Mouse (Mus musculus): Measurements from ENCODE around the gene Gab2.

Gab2 gene

DNA sequence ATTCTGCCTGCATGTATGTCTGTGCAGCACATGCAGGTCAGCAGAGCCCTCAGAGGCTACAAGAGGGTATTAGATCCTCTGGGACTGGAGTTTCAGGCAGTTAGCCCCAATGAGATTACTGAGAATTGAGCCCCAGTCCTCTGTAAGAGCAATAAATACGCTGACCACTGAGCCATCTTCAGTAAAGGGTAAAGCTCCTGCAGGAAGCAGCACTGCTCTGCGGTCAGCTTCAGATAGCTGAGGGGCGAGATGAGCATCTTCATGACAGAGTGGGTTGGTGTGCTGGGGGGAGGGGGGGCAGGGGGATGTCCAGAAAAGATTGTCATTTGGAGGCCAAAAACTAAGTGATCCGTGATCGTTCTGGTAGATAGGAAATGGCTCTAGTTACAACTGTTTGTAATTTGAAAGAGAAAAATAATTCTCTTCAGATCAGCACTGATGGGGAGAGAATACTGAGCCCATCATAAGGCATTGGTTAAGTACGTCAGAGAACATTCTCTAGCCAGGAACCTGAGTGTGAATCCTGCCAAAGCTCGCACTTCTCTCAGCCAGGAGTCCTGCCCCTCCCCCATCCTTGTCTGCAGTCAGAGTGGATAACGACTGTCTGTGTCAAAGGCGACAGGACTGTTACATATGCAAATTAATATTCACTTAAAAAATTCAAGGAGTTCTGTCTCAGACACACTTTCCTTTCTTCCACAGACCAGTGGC is 264.9 kb downstream of the Gab2 start:
- no peak for DNase-seq (ENCODE audit: low spot score in 2 of 2)

DNA sequence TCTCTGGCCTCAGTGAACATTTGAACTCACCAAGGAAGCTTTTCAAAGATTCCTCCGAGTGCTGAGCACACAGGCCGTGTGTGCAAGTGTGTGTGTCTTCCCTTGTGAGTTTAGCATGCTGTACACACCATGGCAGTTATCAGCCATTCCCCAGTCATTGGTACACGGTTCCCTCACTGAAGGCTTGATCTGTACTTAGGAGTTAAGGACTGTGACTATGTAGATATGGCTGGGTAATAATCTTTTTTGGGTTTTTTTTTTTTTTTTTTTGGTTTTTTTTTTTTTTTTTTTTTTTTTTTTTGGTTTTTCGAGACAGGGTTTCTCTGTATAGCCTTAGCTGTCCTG is 265.4 kb downstream of the Gab2 start:
- no peak for DNase-seq (ENCODE audit: low spot score in 2 of 2)

DNA sequence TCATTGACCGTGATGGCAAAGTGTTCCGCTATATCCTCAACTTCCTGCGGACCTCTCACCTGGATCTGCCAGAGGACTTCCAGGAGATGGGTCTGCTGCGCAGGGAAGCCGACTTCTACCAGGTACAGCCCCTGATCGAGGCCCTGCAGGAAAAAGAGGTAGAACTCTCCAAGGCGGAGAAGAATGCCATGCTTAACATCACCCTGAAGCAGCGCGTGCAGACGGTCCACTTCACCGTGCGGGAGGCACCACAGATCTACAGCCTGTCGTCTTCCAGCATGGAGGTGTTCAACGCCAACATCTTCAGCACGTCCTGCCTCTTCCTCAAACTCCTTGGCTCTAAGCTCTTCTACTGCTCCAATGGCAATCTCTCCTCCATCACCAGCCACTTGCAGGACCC is 266.1 kb downstream of the Gab2 start:
- no peak for DNase-seq (ENCODE audit: low spot score in 2 of 2)

DNA sequence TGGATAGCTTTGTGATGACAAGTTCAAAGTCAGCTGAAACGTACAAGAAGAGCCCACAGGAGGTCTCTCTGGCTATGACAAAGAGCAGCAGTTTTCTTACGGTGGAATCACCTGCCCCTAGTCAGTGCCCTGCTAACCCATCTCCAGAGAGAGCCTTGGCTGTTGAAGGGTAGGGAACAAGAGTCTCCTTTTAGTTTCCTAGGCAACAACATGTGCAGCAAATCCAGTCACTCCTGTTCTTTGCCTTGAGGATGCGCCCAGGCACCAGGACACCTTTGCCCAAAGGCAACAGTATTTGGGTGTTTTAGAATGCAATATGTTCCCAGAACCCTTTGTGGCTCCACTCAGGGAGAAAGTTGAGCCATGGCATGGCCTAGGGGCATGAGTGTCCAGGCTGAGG is 266.9 kb downstream of the Gab2 start:
- no peak for DNase-seq (ENCODE audit: low spot score in 2 of 2)

DNA sequence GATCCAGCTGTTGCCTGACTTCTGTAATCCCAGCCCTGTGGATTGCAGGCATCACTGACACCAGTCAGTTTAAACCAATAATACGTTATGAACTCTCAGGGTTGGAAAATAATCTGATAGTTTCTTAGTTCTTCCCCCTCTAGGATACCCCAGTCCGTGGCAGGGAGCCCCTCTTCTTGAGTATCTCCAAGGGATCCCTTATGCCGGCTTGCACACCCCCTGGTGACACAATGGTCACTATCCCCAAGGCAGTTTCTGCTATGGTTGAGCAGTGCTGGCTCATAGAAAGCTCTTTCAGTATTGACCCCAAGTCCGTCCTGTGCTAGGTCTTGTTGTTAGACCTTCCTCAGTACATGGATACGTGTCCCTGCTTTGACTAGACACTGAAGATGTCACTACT is 267.4 kb downstream of the Gab2 start:
- DNase-seq (ENCODE audit: low spot score in 2 of 2): no peak

DNA sequence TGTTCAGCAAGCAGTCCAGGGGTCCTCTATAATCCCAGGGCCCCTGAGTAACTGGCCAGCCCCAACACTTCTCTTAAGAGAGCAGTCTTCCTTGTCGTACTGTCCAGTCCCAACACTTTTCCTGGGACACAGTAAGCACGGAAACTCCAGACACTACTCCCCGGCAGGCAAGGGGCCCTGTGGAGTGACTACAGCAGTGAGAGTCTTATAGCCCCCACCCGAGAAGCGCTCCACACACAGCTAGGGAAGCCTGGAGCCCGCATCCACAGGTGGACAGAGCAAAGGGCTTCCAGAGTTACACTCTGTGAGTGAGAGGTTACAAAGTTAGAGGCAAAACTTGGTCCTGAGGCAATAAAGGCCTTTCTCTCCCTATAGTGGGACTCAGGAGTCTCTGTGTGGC is 268.1 kb downstream of the Gab2 start:
- no peak for DNase-seq (ENCODE audit: low spot score in 2 of 2)

DNA sequence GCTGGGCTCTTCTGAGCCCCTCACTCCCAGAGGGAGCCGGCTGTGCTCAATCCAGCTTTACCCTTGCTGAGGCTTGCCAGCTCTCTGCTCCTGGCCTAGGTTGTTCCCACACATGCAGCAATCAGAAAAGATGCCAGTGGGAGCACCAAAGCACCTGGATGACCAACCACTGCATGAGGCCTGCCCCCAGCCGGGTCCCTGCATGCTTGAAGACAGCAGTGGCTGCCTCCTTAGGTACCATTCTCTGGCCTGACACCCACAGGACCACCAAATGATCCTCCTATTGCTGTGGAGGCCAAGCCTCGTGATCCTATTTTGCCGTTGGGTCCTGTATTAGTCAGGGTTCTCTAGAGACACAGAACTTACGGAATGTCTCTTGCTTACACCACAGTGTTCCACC is 269.5 kb downstream of the Gab2 start:
- DNase-seq (ENCODE audit: low spot score in 2 of 2): no peak

DNA sequence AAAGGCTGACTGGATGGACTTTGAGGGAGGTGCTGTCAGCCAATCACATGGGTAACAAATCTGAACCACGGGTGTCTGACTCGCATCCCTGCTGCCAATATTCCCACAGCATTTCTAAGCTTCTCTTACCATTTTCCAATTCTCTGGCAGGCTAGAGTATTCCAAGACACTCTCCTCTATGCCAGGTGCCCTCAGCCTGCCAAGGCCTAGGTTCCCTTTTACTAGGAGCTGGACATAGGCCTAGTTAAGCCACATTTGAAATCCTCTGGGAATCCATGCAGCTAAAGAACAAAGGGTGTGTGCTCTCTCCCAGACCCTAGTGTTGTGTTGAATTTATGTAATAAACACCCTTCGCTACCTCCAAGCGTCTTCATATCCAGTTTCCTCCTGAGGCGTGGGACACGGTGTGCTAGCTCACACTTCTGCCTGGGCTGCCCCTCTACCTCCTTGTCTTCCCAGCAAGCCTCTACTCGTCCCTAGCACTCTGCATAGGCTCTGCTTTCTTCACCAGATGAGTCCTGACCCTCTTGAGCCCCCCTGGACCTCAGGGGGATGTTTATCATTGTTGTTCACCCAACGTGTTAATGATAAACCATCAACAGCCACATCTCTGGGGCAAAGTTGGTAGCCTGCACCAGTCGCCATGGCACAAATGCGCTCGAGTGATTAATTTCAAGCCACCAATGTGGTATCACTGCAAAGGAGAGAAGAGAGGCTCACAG is 270.6 kb downstream of the Gab2 start:
- no peak for DNase-seq (ENCODE audit: low spot score in 2 of 2)

DNA sequence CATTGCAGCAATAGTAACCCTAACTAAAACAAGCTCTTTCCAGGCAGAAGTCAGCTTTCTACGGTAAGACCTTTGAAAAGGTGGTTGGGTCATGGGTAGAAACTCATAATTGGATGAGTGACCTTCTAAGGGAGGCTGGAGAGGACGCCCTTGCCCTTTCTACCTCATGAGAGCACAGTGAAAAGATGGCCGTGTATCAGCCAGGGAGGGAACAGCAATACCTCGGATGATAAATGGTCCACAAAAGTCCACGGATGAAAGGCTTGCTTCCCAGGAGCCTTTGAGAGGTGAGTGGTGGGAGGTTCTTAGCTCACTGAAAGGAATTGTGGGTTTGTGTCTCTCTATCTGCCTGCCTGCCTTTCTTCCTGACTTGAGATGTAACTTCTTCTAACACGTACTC is 272.0 kb downstream of the Gab2 start:
- DNase-seq (ENCODE audit: low spot score in 2 of 2): no peak

DNA sequence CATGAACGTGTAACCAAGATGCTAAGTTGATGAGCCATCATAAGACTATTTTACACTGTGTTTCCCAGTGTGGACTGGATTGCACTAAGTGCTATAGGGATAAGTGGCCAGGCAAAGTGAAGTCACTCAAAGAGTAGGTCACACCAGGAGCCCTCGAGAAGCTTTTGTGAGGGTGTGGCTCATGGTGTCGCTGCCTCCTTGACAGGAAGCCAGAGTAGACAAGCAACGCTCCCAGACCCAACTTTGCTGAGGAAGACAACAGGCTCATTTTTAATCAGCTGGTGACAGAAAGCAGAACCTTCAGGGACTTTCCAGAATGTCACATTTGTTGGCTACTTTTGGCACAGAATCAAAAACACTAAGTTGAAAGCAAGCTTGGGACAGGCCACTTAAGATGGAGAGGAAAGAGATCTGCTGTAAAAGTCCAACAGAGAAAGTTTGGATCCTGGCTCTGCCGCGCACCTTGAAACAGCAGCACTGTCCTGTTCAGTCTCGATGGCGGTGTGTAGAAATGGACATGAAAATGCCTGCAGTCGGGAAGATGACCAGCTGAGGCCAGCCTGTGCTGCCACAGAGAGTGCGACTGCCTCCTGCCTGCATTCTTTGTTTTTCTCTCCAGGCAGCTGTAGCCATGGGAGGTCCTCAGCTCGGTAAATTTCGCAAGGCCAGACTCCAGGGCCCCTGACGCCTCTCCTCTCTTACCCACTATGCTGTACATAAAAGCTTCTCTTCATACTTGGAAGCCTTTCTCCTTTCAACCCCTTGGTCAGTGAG is 273.9 kb downstream of the Gab2 start:
- peak in 1 of 2 experiments; percentile 41 for DNase-seq (ENCODE audit: low spot score in 2 of 2)

DNA sequence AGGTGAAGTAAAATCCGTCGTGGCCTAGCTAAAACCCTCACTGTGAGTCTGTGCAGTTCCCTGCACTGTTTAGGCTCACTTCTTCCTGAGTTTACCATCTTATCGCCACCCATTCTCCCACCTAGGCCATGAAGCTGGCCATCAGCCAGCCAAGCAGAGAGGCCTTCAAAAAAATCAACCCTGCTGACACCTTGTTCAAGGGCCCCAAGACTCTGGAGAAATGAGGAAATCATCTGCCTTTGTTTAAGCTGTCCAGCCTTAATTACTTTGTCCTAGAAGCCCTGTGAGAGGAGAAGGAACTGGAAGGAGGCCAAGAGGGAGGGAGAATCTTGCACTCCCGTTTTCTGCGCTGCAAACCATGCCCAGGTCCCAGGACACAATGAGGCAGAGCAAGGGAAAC is 274.9 kb downstream of the Gab2 start:
- no peak for DNase-seq (ENCODE audit: low spot score in 2 of 2)

DNA sequence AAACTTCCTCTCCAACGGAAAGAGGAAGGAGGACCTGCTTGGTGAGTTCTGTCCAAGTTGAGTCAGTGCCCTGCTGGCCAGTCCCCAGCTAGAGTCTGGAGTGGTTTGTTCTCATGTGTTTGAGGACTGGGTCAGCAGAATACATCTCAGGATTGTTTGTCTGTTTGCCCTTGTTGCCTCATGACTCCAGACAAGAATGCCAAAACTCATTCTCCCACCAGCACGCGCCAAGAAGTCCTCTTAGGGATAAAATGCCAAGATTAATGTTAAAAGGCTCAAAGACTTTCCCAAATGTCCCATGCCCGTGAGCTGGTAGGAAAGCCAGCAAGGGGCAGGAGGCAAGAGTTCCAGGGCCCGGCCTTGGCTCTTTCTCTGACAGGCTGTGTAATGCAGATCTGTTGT is 275.5 kb downstream of the Gab2 start:
- no peak for DNase-seq (ENCODE audit: low spot score in 2 of 2)

DNA sequence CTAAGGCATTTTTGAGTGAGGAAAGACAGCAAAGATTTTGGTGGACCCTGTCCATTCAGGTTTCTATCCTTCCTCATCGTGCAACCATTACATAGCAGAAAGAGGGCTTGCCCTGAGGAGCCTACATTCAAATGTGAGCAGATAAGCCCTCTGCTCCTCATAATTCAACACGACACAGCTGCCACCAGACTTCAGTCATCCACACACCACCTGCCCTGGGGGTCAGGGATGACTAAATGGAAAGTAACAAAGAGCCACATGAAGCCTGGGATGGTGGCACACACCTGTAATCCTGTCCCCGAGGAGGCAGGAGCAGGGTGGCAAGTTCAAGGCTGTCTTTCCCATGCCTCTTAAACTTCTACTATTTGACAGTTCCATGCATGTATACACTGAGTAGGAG is 276.5 kb downstream of the Gab2 start:
- no peak for DNase-seq (ENCODE audit: low spot score in 2 of 2)

DNA sequence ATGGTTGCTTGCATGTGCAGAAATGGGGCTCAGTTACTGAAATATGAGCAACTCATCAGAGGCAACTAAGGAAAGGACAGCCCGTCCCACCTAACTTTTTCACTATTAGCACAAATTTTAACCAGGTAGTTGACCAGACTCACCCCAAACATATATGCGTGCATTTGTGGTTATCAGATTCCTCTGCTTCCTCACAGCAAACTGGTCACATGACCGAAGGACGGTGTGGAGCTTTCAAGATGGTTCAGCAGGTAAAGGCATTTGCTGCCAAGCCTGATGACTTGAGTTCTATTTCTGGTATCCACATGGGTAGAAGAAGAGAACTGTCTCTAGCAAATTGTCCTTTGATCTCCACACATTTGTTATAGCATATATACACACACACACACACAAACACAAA is 277.0 kb downstream of the Gab2 start:
- DNase-seq (ENCODE audit: low spot score in 2 of 2): no peak
